Mouse (Mus musculus) granulocyte monocyte progenitor cell, adult 5-6 weeks (primary cell): ENCODE measurements around the gene Pard3b. TPM values are rescaled to one million over a fixed set of nuclear protein-coding genes. Genes with fewer than 3 reads are reported as not detected.
A peak's percentile ranks its signal among the peaks of the same experiment; 100 is the strongest.

ENCODE experiments used
- ATAC-seq: replicated peaks from 2 replicates; pipeline ENCODE4 v1.8.0; 2016; ENCODE audit warnings: mild to moderate bottlenecking, moderate TSS enrichment, inconsistent platforms; ENCODE audit not compliant: poor library complexity, severe bottlenecking
- total RNA-seq, 2 experiments: library from RNA; stranded (forward) in 1 of 2; stranded (reverse) in 1 of 2; fragments of 200-712, 200-1000 nt in 1 of 2; fragments of >200 nt in 1 of 2; fragmentation: Nextera tagmentation in 1 of 2; gene quantifications; 2 replicates each; pipeline ENCODE4 v1.2.3; 2014 to 2017

Gene Pard3b
- total RNA-seq (2014; fragmentation: Nextera tagmentation): 4.4 and 5.7 TPM in 2 replicates
- total RNA-seq (2017): 2.0 and 2.5 TPM in 2 replicates

DNA sequence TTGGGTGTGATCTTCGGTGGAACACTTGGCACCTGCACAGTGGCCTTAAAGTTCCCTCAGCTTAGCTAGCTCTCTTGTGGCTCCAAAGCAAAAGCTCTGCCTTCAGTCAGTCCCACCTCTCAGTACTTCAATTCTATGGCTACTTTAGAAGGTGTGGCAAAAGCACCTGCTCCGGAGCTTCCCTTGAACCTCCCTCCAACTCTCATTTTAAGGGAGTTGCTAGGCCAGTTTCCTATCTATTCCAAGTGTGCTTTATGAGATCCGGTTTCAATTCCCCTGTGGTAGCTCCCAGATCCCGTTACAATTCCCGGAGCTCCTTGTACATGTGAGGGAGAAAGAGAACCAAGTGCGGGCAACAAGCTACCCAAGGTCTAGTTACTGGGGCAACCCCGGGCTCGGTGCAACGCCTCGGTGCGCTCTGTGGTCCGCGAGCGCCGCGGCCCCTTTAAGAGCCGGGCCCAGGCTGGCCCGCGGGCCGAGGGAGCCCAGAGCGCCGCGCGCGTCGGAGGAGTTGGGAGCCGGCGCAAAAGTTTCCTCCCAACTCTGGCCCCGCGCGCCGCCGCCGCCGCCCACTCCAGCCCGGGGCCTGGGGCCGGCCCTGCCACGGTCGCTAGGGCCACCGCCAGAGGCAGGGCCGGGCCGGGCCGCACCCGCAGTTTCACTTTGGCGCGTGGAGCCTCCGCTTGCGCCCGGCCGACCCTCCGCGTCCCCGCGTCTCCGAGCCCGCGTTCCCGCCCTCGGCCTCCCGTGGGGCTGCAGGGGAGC lies at the start of gene Pard3b:
Pard3b (plus strand) TSS at position 478 of the 765 bp plus-strand sequence.
- ATAC-seq: peak; percentile 89

DNA sequence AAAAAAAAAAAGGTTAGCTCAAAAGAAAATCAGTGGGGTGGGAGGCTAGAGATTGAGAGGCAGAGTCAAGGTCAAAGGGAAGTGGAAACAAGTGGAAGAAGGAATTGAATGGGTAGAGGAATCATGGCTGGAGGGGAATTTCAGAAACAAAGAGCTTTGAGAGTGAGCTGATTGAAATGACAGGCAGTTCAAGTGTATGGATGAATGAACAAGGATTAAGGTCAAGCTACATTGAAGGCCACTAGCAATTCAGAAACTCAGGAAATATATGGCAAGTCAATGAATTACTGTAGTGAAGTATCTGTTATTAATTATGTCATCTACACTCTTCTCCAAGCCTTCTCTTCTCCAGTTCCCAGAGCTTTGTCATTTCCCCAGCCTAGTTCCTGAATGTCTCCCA lies 22.4 kb upstream of the Pard3b start:
- ATAC-seq: no peak

DNA sequence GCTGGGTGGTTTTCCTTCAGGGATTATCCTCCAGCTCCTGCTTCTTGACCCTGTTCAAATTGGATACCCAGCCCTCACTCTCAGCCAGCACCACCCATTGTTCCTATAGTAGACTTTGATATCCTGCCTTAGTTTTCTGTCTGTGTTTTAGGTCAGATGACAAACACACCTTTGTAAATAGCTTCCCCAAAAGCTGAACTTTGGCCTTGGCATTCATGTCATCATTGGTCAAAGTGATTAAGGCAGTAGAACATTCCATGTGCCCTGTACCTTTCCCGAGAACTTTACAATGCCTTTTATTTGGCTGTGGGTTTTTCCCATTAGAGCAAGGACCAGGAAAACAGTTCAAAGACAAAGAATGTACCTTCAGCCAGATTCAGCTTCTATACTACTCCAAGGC lies 18.0 kb upstream of the Pard3b start:
- no peak for ATAC-seq

DNA sequence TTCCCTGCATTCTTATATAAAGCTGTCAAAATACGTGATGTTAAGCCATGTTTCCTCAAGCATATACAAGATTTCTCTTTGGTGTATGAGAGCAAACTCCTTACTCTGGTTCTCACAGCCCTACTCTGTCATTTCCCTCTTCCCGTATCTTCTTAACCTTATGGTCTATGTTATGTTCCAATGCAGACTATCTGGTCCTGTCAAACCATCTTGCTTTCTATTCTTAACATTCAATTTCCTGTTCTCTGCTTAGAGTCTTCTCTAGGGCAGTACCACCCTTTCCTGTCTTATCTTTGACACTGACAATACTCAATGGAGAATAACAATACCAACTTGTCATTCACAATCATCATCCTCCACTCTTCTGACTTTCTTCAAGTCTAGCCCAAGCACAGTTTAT lies 8.8 kb upstream of the Pard3b start:
- no peak for ATAC-seq

DNA sequence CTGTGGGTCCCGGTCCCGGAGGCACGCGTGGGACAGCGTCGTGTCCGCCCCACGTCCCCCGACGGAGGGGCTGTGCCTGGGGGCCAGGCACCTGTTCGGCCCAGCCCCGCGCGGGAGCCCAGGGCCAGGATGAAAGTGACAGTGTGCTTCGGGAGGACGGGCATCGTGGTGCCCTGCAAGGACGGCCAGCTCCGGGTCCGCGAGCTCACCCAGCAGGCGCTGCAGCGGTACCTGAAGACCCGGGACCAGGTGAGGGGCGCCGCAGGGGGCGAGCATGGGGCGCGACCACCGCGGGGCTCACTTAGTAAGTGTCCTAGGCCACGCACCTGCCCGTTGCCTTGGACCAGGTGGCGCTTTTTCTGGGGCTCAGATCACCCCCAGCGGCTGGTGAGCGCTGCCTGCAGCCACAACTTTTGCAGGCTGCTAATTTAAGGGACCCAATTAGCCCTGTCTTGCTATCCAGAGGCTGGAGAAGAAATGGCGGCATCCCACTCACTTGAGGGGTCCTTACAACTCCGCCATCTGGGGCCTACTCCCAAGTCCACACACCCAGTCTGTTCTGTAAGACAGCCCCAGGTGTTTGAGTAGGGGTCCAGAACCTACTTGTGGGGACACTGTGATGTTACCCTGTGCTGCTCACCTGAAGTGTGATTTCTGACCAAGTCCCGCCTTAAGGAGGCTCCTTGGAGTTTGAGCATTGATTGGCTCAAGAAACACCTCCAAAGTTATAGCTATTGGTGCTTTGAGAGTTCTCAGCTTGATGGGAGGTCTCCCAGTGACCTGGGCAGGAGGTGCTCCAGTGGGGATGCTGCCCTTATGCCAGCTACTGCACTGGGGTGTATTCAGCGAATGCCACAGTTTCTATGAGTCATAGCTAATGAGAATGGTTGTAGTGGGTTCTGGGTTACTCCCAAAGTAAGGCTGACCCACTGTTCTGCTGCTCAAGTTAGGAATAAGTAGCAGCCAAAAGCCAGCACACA lies 780 bp downstream of the Pard3b start:
- ATAC-seq: peak; percentile 34

DNA sequence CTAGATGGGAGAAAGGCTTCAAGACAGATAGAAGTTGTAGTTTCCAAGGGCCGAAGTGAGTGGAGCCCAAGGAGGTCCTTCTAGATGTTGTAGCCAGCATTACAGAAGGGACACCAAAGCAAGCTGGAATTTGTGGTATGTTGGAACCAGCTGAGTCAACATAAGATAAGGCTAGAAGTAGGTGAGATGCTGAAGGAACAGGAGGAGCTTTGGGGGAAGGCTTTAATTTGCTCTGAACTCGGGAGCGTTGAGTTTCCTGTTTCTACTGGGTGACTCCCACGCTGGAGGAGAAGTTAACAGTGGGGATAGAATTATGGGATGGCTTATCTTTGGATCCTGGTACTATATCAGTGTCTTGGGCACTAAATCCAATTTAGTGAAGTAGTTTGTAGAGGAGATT lies 3.3 kb downstream of the Pard3b start:
- no peak for ATAC-seq

DNA sequence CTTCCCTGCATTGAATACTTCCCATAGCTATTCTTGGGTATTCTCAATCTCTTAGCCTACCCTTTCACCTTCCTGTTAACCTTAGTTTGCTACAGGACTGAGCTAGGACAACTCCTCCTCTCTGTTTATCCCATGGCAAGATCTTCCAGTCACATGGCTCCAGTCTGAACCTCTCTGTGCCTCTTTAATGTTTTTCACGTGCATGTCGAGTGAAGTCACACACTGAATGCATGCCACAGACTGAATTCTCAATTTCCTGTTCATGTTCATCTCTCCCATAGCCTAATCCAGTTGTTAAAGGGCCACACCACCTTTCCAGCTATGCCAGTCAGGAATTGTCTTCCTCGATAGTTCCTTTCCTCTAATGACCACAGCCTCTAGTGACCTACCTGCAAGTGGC lies 6.4 kb downstream of the Pard3b start:
- ATAC-seq: no peak

DNA sequence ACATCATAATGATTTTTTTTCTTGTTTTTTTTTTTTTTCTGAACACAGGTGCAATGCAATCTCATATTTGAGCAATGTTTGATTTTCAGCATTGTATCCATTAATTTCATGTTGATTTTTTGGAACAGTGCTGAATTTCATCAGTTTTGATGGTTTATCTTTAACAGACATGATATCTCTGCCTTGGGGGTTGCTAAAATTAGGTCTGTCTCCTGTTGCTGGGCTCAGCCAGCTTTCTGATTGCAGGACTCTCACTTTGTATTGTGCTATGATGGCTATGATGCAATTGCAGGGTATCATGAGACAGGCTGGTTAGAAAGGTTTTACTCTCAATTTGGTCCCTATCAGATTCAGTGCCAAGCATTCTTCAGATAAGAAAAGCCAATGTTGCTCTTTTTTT lies 11.3 kb downstream of the Pard3b start:
- no peak for ATAC-seq

DNA sequence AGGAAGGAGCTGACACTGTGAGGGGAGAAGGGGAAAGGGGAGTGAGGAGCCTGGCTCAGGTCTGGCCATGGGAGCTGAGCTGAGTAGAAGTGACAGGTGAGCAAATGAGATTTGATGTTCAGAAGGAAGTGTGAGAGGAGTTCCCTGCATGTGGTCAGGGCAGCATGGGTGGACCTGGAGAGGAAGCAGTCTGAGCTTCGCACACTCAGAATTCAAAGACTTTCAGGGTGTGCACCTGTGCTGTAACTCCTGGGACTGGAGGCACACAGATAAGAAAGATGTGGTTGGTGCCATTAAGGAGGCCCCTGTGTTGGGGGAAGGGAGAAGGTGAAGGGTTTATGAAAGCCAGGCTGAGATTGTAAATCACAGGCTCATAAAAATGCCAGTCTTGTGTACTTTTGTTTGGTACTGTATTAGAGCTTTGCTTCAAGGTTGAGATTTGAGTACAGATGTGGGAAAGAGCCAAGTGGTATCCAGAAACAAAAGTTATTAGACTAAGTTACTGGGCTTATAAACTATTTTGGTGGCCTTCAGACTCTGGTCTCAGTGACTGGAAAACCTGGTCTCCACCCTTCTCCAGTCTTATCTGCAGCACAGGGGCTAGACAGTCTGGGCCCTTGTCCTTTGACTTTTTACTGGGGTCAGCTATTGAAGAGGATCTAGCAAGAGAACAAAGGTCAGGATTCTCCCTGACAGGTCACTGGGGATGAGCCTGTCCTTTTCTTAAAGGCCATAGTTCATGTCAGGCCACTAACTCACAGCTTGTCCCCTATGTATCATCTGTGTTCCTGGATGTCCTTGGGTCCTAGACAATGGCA lies 13.0 kb downstream of the Pard3b start:
- no peak for ATAC-seq

DNA sequence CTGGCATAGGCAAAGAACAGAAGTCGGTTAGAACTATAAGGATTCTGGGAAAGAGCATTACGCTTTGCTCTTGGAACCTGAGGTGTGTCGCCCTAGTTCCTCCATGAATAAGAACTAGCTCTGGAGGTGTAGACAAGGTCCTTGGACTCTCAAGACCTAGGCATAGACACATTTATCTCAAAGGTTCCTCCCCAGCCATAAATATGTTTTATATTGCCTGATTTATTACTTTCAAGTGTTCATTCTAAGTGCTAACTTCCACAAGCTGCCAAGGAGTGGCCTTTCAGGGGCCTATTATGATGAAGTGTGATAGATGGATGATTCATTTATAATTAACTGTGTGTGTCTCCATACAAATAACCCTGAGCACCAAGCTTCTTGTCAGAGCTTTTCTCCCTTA lies 19.1 kb downstream of the Pard3b start:
- ATAC-seq: no peak

DNA sequence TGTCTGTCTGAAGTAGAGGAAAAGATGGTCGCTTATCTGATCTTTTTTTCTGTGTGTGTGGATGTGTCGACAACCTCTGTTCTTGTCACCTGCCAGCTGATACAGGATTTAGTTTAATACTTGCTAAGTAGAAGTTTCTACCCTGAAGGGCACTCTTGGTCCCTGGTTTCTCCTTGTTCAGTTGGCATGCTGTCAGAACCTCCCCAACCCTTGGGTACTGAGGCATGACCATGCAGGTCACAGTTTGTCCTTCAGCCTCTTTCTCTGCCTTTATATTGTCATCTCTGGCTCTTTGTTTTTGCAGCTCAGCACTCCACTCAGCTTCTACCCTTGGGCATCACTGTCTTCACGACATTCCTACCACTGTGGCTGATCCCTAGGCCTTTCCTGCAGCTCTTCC lies 21.3 kb downstream of the Pard3b start:
- ATAC-seq: no peak

DNA sequence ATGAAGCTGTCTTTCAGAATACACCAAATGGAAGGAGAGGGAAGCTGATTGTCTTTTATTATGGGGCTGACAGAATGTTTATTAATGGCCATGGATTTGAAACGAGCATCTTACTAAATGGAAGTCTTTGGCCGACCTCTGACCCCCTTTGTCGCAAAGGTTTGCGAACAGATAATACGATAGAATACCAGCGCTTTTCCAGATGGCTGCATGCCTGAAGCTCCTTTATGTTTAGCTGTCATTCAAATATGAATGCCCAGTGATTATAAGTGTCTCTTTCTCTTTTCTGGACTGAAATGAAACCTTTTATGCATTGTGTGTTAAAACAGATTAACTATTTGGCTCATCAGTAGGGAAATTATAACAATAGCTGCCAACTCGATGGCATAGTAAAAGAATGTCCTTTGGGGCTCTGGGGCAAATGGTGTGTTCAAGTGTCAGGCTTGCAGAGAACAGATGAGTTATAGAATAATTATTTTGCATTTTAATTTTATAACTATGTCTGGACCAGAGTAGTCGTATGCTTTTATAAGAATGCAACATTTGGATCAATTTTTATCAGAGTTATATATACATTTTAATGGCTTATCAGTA lies 46.7 kb downstream of the Pard3b start:
- ATAC-seq: no peak

DNA sequence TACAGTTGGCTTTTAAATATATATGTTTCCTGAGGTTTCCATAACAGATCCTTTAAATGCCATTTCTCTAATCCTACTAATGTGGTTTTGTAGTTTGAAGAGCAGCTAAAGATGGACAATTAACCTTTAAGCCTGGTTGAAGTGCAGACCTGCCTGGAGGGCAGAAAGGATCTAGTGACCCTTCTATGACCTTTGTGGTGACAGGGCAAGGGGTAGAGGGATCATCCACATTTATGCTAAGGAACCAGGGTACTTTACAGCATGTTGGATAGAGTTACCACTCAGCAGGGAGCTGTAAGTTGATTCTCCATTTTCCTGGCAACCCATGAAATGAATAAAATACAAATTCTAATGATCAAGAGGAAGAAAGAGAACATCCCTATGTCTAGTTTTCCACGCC lies 47.3 kb downstream of the Pard3b start:
- no peak for ATAC-seq

DNA sequence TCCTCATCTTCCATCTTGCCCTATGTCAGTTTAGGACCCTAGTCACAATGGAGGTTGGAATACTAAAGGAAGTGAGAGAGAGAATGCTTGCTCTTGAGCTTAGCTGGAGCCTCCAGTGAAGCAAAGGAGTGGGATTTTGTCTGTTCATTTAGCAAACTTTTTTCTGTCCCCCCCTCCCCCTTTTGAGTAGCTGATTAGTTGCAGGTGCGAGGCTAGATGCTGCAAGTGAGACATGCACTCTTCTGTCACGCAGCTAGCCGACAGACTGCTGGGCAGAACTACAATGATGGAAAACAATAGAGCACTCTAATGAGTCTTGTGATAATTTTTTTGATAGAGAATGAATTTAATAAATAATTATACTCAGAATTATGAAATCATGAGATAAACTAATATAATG lies 49.7 kb downstream of the Pard3b start:
- no peak for ATAC-seq

DNA sequence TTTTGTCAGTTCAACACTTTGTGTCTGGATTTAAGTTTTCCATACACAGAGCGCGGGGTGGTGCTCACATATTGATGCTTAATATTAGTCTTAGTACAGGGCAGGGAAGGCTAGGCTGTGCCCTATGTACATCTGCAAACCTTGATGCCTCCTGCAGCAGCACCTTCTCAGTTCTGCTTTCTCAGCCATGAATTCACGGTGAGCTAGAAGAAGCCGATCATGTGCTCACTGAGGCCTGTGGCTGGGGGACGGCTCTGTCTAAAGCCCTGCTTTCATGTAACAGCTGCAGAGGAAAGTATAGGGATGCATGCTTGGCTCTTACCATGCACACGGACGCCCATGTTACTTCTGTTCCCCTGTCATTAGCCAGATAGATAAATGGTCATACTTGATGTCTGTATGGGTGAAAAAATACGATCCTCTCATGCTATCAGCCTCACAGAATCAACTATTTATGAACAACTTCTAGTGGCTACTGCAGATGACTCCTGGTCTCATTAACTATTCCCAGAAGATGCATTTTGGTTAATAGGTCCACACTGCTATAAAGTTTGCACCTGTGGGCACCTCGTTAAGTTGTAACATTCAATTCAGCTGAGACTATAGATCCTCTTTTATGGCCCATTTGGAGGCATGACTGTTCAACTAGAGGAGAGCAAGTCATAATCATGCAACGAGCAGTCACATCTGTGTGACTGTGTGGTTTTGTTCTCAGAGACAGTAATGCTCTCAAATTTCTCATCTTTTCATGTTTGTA lies 60.0 kb downstream of the Pard3b start:
- ATAC-seq: no peak

DNA sequence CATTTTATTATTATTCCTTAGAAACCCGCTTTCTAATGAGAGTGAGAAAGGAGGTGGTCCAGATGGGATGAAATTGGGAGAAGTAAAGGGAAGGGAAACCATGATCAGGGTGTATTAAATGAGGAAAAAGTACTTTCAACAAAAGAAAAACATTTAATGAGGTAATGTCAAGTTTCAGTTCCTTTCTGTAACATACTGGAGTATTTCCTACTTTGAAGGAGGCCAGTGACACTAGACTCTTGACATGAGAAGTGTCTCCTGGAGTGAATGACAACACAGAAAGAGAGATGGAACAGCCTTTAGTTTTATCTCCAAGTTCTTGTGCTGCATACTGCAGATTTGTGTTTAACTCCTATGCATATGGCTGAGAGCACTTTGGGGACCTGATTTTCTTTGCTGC lies 71.2 kb downstream of the Pard3b start:
- ATAC-seq: peak; percentile 67

DNA sequence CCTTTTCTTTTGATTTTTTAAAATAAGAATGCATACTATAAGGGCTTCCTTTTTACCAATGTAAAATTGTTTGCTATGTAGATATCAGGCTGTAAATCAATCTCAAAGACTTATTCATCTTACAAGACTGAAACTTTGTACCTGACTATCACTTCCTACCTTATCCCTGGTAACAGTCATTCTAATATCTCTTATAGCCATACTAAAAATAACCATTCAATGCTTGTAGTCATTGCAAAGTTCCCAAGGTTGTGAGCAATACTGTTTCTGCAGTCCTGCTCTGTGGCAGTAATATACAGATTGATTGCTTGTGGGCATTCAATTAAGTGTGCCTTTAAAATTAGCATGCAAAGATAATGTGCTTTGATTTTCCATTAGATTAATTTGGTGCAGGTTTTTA lies 72.9 kb downstream of the Pard3b start:
- no peak for ATAC-seq

DNA sequence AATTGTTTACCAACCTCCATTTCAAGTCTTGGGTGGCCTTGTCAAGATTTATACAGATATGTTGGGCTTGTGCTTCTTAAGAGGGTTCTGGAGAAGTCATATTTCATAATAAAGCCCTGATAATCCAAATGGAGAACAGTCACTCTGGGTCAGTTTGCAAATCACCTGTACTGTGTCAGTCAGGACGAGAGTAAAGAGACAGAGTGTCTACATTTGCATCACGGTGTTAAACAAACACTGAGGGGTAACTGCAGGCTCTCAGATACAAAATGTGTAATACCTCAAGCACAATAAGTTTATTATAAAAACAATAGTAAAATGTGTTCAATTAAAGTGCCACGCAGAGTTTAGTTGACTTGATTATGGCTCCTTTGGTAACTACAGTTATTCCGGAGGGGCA lies 91.0 kb downstream of the Pard3b start:
- ATAC-seq: no peak

DNA sequence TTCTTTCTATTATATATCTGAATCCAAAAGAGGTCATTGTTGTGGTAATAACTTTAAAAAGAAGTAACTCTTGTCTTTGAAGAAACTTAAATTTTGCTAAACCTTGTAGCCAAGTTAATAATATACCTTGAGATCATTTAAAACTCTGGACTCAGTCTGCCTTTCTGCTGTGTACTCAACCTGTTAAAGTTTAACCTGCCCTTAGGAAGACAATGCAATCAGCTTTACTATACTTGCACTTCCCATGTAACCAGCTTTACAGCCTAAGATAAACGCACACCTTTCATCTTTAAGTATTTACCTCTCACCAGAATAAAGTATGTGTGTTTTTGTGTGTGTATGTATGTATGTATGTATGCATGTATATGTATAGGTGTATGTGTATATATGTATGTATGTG lies 97.9 kb downstream of the Pard3b start:
- no peak for ATAC-seq
